Mouse (Mus musculus) right cerebral cortex, postnatal 25 days (tissue): Measurements from ENCODE around the gene Washc2.

Source experiments
- DNase-seq: peaks from one replicate; pipeline ENCODE4 v3.0.0; 2022

The Washc2 gene

GRCm38 (mm10) chr6:116264018-116264651 is 56.3 kb downstream of the Washc2 start, which contains the start of gene Zfand4:
Gene Zfand4 (plus strand): TSS chr6:116264222.
- DNase-seq, result peak; percentile 93

DNA sequence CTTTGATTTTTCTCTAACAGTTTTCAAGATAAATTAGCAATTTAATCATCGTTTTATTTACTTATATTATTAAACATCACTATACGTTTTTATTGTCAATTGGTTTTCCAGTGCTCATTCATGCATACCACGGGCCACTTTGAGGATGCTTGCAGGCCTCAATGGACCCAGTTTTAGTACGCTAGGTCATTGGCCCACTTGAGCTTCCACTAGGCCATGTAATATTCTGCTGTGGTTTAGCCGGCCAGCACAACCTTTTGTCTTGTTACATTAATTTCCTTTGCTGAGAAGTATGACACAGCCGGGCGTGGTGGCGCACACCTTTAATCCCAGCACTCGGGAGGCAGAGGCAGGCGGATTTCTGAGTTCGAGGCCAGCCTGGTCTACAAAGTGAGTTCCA is 57.0 kb downstream of the Washc2 start:
- no peak for DNase-seq

DNA sequence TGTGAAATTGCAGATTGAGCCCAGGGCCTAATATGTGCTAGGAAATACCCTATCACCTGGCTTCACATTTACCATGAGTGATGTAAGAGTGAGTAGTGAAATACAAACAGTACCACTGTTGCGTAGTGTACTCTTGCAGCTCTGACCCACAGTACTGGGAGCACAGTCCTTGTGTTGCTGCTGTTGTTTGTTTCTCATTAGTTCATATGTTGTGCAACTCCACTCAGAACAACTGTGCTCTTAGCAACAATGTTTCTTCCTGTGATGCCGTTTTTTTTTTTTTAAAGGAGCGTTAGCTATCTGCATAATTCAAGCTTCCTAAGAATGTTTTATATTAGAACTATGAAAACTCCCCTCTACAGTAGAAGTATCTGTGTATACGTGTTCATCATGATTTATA is 57.8 kb downstream of the Washc2 start:
- DNase-seq, result no peak

GRCm38 (mm10) chr6:116266273-116267109 is 58.7 kb downstream of the Washc2 start:
- DNase-seq, result no peak

DNA sequence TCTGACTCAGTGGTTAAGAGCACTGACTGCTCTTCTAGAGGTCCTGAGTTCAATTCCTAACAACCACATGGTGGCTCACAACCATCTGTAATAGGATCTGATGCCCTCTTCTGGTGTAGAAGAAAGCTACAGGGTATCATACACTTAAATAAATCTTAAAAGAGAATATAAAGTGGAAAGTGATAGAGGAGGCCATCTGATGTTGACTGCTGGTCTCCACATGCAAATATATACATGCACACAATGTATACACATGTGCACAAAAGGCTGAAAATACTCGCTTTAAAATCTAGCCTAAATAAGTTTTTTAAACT is 59.2 kb downstream of the Washc2 start:
- no peak for DNase-seq

GRCm38 (mm10) chr6:116275695-116276094 is 67.9 kb downstream of the Washc2 start:
- DNase-seq, result no peak

DNA sequence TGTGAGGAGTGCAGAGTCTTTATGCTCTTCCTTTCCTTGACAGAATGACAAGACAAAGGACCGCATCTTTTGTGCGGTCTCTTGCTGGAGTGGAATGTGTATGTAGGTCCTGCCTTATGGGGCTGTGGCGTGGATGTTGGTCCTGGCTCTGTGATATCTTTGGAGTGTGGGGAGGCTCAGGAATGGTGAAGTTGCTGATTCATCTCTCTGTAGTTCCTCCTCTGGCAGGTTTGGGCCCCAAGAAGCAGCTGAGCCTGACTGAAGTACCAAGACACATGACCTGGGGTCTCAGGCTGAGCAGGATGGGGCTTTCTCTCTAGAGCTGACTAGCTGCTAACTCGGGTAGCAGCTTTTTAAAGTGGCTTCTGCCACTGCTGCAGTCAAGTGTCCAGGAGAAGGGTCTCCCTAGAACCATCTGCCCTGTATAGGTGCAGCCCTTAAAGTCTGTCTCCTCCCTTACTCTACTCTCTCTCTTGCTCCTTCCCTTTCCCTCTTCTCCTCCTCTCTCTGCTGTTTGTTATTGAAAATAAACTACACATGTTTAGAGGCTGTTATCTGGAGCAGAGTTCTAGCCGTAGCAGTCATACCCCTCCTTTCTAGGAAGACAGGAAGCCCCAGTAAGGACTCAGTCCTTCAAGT is 71.0 kb downstream of the Washc2 start:
- DNase-seq, result no peak

DNA sequence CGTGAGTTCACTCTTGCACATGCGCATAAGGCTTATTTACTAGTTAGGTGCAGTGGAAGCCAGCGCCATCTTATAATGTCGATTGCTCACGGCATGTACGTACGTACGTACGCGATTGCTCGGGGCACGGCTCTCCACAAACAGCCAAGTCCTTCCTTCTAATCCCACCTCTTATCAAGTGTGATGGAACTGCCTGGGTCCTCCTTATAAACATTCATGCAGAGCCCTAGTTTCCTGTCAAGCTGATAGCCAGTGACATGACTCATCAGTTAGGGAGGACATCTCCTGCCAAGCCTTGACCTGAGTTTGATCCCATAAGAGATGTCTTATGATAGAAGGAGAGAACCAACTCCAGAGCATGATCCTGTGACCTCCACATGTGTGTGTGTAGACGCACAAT is 73.2 kb downstream of the Washc2 start:
- DNase-seq, result no peak

DNA sequence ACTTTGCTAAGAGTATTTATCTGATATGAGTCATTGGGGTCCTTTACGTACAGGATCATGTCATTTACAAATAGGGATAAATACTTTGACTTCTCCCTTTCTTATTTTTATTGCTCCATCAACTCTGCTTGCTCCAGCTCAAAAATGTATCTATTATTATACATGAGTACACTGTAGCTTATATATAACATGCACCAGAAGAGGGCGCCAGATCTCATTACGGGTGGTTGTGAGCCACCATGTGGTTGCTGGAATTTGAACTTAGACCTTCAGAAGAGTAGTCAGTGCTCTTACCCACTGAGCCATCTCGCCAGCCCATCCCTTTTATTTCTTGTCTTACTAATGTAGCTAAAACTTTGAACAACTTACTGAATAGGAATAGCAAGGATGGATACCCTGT is 74.7 kb downstream of the Washc2 start:
- DNase-seq, result no peak

DNA sequence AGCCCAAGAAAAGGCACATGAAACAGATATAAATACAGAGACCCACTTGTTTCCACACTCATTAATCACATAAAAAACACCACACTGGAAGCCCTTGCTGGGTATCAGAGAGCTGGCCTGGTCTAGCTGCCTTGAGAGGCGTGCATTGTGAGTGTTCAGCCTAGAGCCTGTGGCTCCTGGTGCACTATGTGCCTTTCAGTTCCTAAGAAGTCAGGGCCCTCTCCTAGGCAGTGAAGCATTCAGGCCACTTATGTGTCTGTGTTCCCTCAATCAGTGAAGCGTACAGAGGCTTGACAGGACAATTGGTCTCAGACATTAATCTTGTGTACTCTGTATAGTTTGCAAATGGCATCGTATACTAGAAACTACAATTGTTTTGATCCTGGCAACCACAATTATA is 75.4 kb downstream of the Washc2 start:
- DNase-seq, result no peak

- DNase-seq, result no peak
Observed at GRCm38 (mm10) chr6:116286321-116286720, 78.5 kb downstream of the Washc2 start.

DNA sequence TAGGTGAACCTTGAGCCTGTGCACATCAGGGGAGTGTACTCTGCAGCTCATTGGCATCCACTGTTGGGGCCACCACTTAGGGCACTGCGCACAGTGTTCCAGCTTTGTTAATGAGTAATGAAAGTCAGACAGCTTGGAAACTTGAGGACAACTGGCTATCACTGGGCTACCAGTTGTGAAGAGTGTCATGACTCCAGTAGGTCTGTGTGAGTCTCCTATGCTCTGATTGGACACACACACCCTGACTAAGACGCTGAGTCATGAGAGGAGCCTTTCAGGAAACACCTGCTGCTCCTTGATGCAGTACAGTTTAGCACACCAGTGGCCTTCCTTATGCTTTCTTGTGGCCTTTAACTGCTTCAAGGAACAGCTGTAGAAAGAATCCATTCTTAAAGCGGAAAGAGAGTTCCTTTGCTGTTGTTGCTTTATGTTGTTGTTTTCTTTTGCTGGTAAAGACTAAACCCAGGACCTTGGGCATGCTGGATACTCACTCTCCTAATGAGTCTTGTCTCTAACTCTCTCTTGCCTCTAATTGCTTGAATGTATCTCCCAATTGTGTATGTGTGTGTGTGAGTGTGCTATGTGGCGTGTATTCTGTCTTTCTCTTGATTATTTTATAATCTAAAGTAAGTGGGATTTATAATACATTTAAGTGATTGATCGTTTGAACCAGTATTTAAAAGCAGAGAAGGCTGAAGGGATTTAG is 79.2 kb downstream of the Washc2 start:
- DNase-seq, result no peak

DNA sequence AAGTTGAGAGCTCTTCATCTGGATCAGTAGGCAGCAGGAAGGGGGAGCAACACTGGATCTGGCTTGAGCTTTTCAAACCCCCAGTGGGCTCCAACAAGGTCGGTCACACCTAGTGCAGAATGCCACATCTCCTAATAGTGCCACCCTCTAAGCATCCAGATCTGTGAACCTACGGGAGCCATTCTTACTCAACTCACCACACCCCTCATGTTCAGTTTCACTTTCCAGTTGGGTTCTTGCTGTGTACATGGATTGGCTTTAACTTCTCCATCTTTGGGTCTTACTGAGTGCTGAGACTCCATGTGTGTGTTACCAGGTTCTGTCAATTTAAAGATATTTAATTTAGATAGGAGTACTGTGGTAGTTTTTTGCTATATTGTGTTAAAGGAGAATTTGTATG is 103.6 kb downstream of the Washc2 start:
- DNase-seq, result no peak
